Mouse (Mus musculus): ENCODE results near the gene Adat1. TPM values are rescaled to one million over a fixed set of nuclear protein-coding genes. Genes with fewer than 3 reads are reported as not detected.

Gene Adat1
- total and polyA plus RNA-seq, 3 experiments, result 1.8 to 2.0 (median 1.8) TPM

DNA sequence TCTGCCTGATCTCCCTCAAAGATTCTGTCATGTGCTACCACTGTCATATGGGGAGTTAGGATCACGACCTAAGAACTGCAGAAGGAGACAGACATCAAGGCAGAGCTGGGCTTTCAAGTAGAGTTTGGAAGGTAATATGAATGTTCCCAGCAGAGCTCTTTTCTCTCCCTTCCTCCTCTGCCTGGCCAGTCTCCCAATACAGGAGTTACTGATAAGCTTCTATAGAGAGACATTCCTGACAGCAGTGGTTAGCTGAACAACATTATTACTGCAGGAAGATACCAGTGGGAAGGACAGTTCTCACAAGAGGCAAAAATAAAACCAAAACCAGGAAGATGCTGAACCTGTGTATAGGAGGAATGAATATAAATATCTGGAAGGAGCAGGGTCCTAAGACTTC, 29.5 kb downstream of the Adat1 start:
- Histone ChIP-seq H3K9ac (ENCODE audit: low read depth, low read length) (no peak overlapping the region), H3K27me3 (ENCODE audit: control insufficient read depth, insufficient read depth, low read length) (no peaks in the 10 kb centered on the region), H3K36me3 (ENCODE audit: control insufficient read depth, insufficient read depth, low read length) (no peaks in the 10 kb centered on the region; the same call in 1 of the 2 replicates), H3K27ac (no peak overlapping the region), H3K79me2 (replicated peaks; ENCODE audit: control insufficient read depth, insufficient read depth, low read length) (no peaks in the 10 kb centered on the region), H3K4me1 (ENCODE audit: control insufficient read depth, insufficient read depth, low read length) (no peaks in the 10 kb centered on the region), H3K4me3 (no peak overlapping the region)
- TF ChIP-seq POLR2A (IDR thresholded peaks at IDR 0.05; ENCODE audit: insufficient read depth, low read depth, low read length) (no peak), CTCF (IDR thresholded peaks at IDR 0.05) (no peak), EP300 (IDR thresholded peaks at IDR 0.05; ENCODE audit: insufficient read depth, low read depth, low read length) (no peak)
- DNase-seq, result no peak
- 27% methylated on average over 1 of the region's 1 CpGs for WGBS
- intact Hi-C loops (cut with DNase I), result no loop called here

- H3K79me2 ChIP-seq (replicated peaks; ENCODE audit: control insufficient read depth, insufficient read depth, low read length), result no peaks in the 10 kb centered on the region
- no peaks in the 10 kb centered on the region; the same call in 1 of the 2 replicates for H3K36me3 ChIP-seq (ENCODE audit: control insufficient read depth, insufficient read depth, low read length)
- H3K27ac ChIP-seq, result no peak overlapping the region
- H3K27me3 ChIP-seq (ENCODE audit: control insufficient read depth, insufficient read depth, low read length), result no peaks in the 10 kb centered on the region
- no peaks in the 10 kb centered on the region for H3K4me1 ChIP-seq (ENCODE audit: control insufficient read depth, insufficient read depth, low read length)
- intact Hi-C loops (cut with DNase I), result no loop called here
- 85% methylated on average over 3 of the region's 3 CpGs for WGBS
- no peak overlapping the region for H3K4me3 ChIP-seq
- no peak overlapping the region for H3K9ac ChIP-seq (ENCODE audit: low read depth, low read length)
- TF ChIP-seq CTCF (IDR thresholded peaks at IDR 0.05) (no peak), POLR2A (IDR thresholded peaks at IDR 0.05; ENCODE audit: insufficient read depth, low read depth, low read length) (no peak), EP300 (IDR thresholded peaks at IDR 0.05; ENCODE audit: insufficient read depth, low read depth, low read length) (no peak)
- DNase-seq, result no peak
Measured at GRCm38 (mm10) chr8:111961330-111961729, 30.8 kb downstream of the Adat1 start.

DNA sequence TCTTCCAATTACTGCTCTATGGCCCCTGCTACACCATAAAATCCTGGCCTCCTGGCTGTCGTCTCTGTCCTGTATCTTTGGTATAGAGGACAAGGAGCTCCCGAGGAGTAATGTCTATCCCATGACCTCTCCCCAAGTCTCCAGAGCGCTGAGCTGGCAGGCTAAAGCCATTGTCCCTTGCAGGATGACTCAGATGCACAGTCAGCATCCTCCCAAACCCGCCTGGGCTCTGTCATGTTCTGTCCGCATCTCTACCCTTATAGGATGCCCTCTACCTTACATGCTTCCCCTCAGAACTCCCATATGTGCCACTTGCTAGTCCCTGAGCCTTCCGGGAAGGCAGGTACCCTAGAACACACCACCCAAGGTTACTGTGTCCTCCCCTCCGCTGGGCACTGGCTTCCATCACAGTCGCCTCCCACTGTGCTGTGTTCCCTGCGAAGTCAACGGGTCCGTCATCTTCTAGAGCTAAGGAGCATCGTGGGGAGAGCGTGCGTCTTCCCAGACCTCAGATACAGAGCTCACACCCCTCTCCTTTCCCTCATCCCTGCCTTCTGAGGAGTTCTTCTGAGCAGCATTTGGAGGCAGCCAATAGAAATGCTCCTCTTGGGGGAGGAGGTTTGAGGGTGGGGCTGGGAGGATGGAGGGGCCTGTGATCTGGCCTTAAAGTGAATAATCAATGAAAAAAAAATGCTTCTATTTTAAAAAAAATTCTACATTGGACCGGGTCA, 31.3 kb downstream of the Adat1 start:
- intact Hi-C loops (cut with DNase I), result no loop called here
- 65% methylated on average over 15 of the region's 15 CpGs for WGBS
- Histone ChIP-seq H3K27ac (no peak overlapping the region), H3K36me3 (ENCODE audit: control insufficient read depth, insufficient read depth, low read length) (no peaks in the 10 kb centered on the region; the same call in 1 of the 2 replicates), H3K79me2 (replicated peaks; ENCODE audit: control insufficient read depth, insufficient read depth, low read length) (no peaks in the 10 kb centered on the region), H3K4me1 (ENCODE audit: control insufficient read depth, insufficient read depth, low read length) (no peaks in the 10 kb centered on the region), H3K27me3 (ENCODE audit: control insufficient read depth, insufficient read depth, low read length) (no peaks in the 10 kb centered on the region), H3K9ac (ENCODE audit: low read depth, low read length) (no peak overlapping the region), H3K4me3 (no peak overlapping the region)
- no peak for TF ChIP-seq POLR2A (IDR thresholded peaks at IDR 0.05; ENCODE audit: insufficient read depth, low read depth, low read length)
- no peak for TF ChIP-seq CTCF (IDR thresholded peaks at IDR 0.05)
- no peak for TF ChIP-seq EP300 (IDR thresholded peaks at IDR 0.05; ENCODE audit: insufficient read depth, low read depth, low read length)
- DNase-seq, result no peak

- no peak for DNase-seq
- no peak overlapping the region for H3K27ac ChIP-seq
- no peak overlapping the region for H3K9ac ChIP-seq (ENCODE audit: low read depth, low read length)
- 91% methylated on average over 2 of the region's 2 CpGs for WGBS
- H3K4me1 ChIP-seq (ENCODE audit: control insufficient read depth, insufficient read depth, low read length), result no peaks in the 10 kb centered on the region
- no peaks in the 10 kb centered on the region for H3K27me3 ChIP-seq (ENCODE audit: control insufficient read depth, insufficient read depth, low read length)
- TF ChIP-seq POLR2A (IDR thresholded peaks at IDR 0.05; ENCODE audit: insufficient read depth, low read depth, low read length) (no peak), CTCF (IDR thresholded peaks at IDR 0.05) (no peak), EP300 (IDR thresholded peaks at IDR 0.05; ENCODE audit: insufficient read depth, low read depth, low read length) (no peak)
- H3K36me3 ChIP-seq (ENCODE audit: control insufficient read depth, insufficient read depth, low read length), result no peaks in the 10 kb centered on the region; the same call in 1 of the 2 replicates
- no peaks in the 10 kb centered on the region for H3K79me2 ChIP-seq (replicated peaks; ENCODE audit: control insufficient read depth, insufficient read depth, low read length)
- no peak overlapping the region for H3K4me3 ChIP-seq
- intact Hi-C loops (cut with DNase I), result no loop called here
Measured at GRCm38 (mm10) chr8:111957231-111957630, 34.9 kb downstream of the Adat1 start.

DNA sequence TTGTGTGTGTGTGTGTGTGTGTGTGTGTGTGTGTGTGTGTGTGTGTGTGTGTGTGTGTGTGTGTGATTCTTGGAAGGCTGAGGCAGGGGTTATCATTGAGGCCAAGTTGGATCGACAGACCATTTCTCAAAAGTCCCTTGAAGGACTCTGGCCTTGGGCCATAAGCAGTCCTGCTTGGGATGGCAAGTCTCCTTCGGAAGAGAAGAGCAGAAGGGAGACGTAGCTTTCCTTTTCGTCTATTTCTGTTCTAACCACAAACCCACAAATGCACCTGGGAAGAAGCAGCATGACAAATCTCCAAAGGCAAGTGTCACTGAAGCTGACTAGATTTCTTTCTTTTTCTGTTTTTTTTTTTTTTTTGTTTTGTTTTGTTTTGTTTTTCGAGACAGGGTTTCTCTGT, 36.2 kb downstream of the Adat1 start:
- H3K27ac ChIP-seq, result no peak overlapping the region
- H3K9ac ChIP-seq (ENCODE audit: low read depth, low read length), result no peak overlapping the region
- H3K27me3 ChIP-seq (ENCODE audit: control insufficient read depth, insufficient read depth, low read length), result no peaks in the 10 kb centered on the region
- 77% methylated on average over 5 of the region's 5 CpGs for WGBS
- no peaks in the 10 kb centered on the region for H3K4me1 ChIP-seq (ENCODE audit: control insufficient read depth, insufficient read depth, low read length)
- no peak overlapping the region for H3K4me3 ChIP-seq
- H3K36me3 ChIP-seq (ENCODE audit: control insufficient read depth, insufficient read depth, low read length), result no peaks in the 10 kb centered on the region; the same call in 1 of the 2 replicates
- intact Hi-C loops (cut with DNase I), result no loop called here
- no peaks in the 10 kb centered on the region for H3K79me2 ChIP-seq (replicated peaks; ENCODE audit: control insufficient read depth, insufficient read depth, low read length)
- TF ChIP-seq CTCF (IDR thresholded peaks at IDR 0.05) (no peak), EP300 (IDR thresholded peaks at IDR 0.05; ENCODE audit: insufficient read depth, low read depth, low read length) (no peak), POLR2A (IDR thresholded peaks at IDR 0.05; ENCODE audit: insufficient read depth, low read depth, low read length) (no peak)
- no peak for DNase-seq

DNA sequence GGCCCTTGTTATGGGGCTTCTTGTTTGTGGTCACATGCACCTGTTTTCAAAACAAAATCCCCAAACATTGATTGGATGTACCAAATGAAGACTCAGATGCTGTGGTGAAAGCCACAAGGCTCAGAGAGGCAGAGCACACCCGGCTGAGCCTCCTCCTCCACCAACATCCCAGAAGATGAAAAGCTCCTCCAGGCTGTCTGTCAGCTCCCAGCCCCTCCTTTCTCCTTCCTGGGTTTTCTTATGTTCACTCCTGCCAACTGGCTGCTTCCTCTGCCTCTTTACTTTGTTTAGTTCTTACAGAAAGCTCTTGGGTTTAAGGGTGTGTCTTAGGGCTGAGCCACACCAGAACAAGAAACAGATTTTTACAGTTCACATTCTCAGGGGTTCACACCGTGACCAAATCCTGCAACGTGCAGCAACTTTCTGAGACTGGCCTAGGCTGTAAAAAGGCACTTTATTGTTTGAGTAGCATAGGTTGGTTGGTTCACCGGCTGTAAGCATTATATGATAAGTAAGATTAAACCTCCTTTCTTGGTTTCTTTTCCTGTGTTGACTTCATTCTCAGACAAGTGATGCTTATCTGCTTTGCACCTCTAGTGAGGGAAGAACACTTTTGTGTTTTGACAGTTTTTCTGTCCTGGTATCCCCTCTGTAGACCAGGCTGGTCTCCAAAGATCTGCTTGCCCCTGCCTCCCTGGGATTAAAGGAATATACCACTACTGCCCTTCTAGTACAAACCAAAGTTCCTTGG, 37.1 kb downstream of the Adat1 start:
- Histone ChIP-seq H3K9ac (ENCODE audit: low read depth, low read length) (no peak overlapping the region), H3K27me3 (ENCODE audit: control insufficient read depth, insufficient read depth, low read length) (no peaks in the 10 kb centered on the region), H3K79me2 (replicated peaks; ENCODE audit: control insufficient read depth, insufficient read depth, low read length) (no peaks in the 10 kb centered on the region), H3K27ac (no peak overlapping the region), H3K4me1 (ENCODE audit: control insufficient read depth, insufficient read depth, low read length) (no peaks in the 10 kb centered on the region), H3K4me3 (no peak overlapping the region), H3K36me3 (ENCODE audit: control insufficient read depth, insufficient read depth, low read length) (no peaks in the 10 kb centered on the region; the same call in 1 of the 2 replicates)
- WGBS, result 74% methylated on average over 4 of the region's 4 CpGs
- no peak for TF ChIP-seq POLR2A (IDR thresholded peaks at IDR 0.05; ENCODE audit: insufficient read depth, low read depth, low read length)
- TF ChIP-seq EP300 (IDR thresholded peaks at IDR 0.05; ENCODE audit: insufficient read depth, low read depth, low read length), result no peak
- TF ChIP-seq CTCF (IDR thresholded peaks at IDR 0.05), result no peak
- DNase-seq, result no peak
- intact Hi-C loops (cut with DNase I), result no loop called here
